Mouse (Mus musculus) heart, adult 9 months (tissue): ENCODE results near the gene Acss1.
A peak's percentile ranks its signal among the peaks of the same experiment; 100 is the strongest.

Source experiments
- DNase-seq, 2 experiments: peaks; one replicate each; pipeline ENCODE4 v3.0.0; 2022; ENCODE audit warnings: low spot score in 2 of 2

Gene Acss1

DNA sequence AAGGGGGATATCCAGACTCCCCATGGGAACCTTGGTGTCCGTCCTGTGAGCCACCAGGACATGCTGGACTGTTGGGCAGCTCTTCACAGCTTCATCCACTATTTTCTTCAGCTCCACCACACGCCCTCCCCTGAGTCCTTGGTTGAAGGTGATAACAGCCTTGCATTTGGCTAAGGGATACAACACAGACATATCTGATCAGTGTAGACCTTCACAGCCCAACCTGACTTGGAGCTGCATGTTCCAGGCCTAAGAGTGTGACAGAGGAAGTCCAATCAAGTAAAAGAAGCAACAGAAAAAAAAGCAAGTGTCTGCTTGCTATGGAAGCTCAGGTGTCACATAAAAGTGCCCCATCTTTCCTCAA is 29.9 kb downstream of the Acss1 start:
- no peak for DNase-seq

DNA sequence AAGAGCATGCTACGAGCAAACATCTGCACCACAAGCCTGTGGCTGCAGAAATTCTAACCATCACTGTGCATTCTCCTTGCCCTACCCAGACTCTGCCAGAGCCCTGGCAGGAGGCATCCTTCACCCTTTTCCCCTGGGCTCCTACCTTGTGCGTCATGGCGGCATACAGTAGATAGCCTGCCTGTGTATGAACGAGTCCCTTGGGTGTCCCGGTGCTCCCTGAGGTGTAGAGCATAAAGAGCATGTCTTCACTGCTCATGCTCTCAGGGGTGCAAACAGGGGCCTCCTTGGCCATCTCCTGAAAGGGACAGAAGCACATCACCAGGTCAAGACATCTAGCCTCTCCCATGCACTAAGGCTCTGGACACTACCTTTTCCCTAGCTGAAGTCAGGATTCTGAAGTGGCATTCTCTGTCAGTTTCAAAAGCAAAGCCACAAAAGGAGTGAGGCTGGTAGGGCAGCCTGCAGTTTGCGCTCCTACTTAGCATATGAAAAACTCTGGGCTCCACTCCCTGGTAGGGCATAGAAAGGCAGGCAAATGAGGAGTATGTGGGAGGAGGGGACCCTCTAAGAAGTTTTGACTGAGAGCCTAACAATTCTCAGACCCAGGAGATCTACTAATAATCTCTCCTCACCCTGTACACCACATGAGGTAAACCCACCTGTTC is 30.5 kb downstream of the Acss1 start:
- DNase-seq: no peak

DNA sequence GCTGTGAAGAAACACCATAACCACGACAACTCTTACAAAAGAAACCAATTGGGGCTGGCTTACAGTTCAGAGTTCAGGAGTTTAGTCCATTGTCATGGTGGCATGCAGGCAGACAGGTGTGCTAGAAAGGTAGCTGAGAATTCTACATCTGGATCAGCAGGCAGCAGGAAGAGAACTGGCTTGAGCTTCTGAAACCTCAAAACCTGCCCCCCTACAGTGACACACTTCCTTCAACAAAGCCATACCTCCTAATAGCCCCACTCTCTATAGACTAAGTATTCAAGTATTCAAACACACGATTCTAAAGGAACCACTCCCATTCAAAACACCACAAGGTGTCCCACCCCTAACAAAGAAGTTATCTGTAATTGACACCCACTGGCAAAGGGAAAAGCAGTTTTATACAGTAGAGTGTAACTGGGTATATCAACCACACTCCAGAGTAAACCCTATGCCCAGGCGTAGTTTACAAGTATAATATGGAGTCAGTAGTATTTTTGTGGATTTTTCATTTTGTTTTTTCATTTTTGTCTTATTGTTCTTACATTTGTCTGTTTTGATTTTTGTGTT is 32.3 kb downstream of the Acss1 start:
- no peak for DNase-seq

DNA sequence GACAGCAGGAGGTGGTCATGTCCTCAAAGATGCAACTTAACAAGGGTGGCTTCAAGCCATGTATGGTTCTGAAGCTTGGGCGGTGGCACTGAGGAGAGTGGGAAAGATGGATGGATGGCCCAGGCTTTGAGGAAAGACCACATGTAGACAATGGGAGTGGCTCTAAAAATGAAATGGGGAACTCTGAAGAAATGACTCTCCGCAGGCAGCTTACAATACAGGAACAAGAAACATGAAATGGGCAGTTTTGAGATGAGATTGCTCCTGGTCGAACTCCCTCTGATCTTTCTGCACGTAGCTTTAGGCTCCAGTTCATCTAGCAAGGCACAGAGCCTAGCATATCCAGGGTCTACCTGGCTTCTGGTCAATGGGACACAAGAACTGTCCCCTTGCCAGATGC is 39.0 kb downstream of the Acss1 start:
- no peak for DNase-seq

DNA sequence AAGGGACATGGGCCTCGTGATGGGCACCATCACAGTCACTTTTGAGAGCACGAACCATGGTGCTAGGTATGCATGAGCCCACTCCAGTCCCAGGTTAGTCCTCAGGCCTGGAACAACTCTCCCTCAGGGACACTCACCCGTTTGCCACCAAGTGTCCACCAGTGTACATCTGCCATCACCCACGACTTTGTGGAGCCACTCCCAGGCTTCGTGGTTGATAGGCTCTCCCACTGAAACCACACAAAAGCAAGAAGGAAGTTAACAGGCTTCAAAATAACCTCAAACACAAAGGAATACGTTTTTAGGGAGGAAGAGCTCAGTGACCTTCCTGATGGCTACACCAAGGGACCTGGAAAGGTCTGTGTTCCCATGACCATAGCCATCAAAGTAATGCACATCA is 41.2 kb downstream of the Acss1 start:
- no peak for DNase-seq

DNA sequence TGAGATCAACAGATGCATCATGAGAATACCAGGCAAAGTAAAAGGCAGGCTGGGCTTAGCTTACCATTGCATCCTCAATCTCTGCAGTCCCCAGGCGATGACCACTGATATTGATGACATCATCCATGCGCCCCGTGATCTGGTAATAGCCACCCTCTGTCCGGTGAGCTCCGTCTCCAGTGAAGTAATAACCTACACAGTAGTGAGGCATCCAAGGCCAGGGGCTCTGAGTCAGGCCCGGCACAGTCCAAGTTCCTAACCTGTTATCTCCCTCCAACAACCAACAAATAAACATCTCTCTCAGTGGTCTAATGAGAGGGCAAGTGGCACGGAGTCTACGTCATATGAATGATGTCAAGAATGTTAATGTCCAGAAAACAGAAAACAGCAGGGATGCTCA is 43.4 kb downstream of the Acss1 start:
- DNase-seq: no peak

DNA sequence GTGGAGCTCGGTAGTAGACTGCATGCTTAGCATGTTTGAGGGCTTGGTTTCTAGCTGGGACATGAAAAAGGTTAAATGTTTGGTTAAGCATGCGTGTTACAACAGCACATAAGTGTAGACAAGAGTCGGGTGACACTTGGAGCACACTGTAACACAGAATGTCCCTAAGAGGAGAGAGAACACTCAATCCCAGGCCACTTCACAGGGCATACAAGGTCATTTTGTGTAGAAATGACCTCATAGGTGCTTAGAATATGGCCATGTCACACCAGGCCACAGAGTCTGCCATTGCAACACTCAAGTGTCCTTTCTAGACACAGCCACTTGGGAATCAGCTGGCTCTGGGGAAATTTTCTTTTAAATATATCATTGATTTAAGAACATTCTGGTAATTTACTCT is 44.3 kb downstream of the Acss1 start:
- DNase-seq: no peak

DNA sequence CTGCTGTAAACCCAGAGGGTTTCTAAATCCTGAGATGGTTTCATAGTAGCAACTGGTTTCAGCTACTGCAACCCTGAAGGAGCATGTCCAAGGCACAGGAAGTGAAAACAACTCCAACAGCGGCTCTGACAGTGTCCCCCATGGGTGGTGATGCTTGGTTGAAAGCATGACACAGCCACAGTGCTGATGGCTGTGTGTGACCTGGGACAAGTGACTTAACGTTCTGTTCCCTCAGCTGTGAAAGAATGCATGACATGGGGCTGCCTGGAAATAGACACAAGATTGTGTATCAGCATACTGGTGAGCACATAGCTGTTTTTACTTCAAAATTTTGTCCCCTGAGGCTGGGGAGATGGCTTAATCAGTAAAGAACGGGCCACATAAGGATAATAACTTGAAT is 46.6 kb downstream of the Acss1 start:
- peak; percentile 21 to 31 for DNase-seq

DNA sequence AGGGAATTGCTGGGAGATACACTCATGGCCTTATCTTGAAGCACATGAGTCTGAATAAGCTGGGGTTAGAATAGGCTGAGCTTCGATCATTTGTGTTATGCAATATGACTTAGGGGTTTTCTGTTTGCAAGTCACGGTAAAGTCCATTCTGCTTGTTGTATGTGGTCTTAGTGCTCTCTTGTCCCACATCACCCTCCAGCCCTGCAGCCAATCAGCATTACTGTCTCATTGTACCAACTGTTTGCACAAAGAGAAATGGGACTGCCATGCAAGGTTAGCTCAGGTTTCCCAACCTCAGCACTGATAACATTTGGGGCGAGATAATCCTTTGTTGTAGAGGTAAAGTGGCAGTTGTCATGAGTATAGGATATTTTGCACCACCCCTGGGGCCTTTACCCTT is 58.2 kb downstream of the Acss1 start:
- DNase-seq: no peak

DNA sequence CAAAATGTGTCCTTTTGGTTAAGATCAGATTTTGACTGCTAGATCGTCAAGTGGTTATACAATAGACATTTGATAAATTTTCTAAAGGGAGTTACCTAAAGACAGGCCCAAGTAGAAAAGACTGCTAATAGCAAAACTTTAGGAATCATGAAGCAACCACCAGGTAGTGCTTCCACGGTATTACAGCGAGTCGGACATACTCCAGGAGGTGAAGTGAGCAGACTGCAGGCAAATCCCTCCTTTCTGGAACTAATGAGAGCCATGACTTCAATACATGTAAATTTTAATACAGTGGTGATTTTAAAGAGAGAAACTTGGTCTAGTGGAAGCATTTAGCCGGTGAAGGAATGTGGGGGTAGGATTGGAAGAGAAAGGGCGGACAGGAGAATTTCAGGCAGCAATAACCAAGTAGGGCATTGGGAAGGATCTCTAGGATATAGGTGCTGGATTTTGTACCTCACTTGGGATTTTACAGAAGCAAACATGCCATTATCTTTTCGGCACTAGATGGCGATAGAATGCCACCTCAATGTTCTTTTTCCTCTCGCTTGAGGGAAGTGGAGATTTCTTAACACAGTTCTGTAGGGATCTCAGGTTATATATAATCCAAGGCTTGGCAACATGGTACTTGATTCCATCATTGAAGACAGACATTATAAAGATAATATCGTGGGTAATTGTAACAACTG is 59.3 kb downstream of the Acss1 start:
- DNase-seq: peak; percentile 44 to 74

DNA sequence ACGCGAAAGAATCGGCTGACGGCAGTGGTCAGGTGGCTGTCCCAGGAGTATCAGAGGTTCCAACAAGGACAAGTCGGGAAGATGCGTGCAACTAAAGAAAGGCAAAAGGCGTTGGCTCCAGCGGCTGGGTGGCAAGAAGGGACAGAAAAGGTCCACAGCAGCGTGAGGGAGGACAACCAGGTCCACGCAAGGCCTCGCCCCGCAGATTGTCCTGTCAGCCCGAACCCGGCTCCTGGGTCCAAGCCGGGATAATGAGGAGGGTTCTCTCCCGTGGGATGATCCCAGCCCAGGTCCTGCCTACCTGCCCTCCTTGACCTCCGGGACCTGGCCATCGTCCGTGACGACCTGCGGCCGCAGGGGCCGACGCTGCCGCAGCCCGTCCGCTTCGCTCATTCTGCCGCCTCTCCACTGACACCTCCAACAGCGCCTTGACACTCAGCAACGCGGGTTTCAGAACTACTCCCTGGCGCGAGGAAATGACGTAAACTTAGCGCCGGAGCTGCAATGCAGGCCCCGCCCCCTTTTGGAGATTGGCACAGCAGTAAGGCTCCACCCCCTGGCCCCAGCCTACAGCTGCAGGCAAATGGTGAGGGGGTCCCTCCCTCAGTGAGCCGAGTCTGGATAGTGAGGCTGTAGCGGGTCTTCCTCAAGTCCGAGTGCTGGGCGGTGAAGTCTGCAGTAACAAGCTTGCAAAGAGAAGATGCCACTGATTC is 60.1 kb downstream of the Acss1 start, which contains the start of gene Apmap:
TSS of gene Apmap (minus strand) at position 481 of the 713 bp plus-strand sequence.
- DNase-seq: peak; percentile 92 to 96

DNA sequence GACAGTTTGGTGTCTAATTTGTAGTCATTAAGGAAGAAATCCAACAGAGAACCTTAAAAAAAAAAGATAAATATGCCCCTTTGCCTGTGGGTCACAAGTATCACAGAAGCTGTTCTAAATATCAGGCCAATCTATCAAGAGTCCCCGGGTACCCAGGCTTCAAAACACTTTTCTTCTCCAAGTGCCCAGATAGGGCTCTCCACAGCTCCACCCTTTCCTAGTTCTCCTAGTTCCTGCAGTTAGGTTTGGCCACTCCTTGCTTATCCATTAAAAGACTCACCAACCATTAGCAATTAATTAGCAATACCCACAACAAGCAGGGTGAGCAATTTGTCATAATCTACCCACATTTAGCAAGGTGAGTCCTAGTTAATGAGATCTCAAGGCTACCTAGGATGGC is 61.2 kb downstream of the Acss1 start:
- DNase-seq: no peak

DNA sequence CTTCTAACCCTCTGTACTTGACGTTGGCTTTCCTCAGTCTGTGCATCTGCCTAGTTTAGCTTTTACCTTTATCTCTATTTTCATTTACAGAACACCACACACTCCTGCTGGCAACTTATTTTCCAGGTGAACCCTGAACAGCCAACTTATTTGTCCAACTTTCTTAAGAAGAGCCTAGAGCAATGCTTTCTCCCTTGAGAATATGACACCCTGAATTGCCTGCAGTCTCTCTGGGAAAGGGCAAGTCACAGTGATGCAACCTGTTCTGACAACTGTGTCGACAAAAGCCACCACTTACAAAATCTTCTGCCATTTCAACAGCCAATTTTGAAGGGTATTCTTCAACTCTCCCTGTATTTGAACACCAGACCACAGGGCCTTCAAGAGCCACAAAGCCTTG is 63.5 kb downstream of the Acss1 start:
- no peak for DNase-seq

DNA sequence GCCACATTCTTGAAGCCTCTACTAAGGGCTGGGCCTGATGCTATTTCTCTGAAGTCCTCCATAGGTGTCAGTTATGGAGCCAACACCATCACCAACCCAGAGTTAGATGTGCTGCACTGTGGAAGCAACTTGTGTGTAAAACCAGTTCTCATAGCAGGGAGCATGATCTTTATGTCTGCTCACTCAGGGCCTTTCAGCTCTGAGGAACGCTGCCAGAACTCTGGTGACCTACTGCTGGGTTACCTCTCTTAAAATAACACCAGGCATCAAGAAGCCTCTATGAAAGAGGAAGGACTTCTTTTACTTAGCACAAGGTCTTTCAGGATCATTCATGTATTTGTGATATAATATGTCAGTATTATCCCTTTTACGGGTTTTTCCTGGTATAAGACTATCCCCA is 66.1 kb downstream of the Acss1 start:
- peak; percentile 15 to 47 for DNase-seq

DNA sequence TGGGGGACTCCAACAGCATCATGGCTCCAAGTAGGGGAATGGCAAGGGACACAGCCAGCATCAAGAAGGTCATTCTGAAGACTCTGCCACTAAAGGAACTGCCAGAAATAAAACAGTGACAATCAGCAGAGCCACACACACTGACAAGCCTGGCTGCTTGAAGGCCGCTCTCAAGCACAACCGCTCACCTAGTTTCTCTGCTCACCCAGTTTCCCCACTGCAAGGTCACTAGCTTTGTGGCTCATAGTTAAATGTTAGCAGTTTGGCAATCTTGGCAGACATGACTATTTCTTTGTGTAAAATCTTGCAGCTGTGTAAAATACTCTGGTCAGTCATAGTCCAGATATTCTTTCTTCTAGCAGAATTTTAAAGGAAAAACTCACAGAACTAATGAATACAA is 68.0 kb downstream of the Acss1 start:
- DNase-seq: peak; percentile 23 to 24

DNA sequence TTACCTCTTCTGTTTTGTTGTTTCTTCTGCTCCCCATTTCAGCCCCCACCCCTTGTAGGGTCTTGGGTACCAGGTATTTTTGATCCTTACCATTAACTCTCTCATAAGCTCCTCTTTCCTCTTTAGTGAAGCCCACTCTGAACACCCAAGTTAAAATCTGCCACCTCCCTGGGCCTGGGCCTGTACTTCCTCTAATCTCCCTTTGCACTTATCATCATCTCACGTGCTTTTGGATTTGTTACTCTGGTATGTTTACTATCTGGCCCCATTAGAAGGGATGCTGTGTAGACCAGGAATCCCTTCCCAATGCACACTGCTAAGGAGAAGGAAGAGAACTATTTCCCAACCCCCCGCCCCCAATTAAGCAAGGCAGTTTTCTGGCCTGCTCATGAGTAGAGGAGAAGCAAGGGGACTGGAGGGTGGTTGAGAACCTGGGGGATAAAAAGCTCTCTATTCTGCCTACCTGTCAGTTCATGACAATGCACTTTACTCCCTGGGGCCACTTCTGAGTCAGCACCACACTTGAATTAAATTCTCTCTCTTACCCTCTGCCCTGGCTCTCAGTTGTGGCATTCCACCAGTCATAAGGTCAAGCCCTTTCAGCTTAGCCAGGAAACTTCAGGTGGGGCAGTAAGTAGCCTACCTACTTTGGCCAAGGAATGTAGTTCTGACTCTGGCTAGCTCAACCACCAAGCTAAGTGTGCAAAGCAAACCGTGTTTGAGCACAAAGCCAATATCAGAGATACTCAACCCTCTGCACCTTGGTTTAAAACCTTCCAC is 72.7 kb downstream of the Acss1 start:
- DNase-seq: no peak

DNA sequence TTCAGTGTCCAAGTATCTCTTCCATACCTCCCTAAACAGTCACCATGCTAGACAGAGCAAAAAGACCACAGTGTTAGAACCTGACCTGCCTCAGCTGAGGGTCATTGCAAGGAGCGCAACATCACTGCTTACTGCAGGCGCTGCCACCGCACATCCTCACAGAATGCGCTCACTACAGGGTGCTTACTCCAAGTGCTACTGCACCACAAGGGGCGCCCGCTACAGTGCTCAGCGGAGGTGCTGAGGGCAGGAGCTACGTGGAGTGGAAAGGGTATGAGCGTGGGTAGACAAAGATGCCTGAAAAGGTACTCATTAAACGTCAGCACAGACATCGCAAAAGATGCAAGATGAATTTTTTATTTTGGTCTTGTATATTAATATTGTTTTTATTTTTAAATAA is 79.2 kb downstream of the Acss1 start:
- no peak for DNase-seq

DNA sequence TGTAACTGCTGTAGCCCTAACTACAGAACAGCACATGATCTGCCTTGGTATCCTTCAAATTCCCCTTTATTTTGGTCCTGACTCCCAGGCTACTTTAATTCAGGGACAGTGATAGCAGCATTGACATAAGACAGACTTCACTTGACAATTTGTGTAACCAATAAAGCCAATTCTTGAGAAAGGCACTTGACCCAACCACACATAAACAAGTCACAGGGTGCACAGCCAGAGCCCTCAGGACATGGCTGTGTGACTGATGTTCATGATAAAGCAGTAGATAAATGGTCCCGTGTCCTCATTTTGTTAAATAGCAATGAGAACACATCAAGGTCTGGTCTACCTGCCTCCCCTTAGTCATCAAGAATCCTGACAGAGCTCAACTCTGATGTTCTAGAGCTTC is 88.7 kb downstream of the Acss1 start:
- no peak for DNase-seq

DNA sequence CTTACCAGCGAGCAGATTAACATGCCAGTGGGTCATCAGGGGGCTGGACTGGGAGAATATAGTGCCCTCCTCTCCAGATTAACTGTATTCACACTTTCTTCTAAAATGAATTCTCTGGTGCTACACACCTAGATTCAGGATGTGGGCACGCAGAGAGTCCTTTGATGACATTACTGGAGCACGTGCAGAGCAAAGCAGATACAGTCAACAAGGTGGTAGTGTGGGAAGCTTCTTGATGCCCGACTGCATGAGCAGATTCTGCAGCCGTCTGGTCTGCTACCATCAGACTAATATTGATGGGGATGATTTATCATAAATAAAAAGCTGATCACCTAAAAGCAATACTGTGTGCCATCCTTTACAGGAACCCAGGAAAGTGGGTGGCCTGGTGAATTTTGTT is 89.7 kb downstream of the Acss1 start:
- no peak for DNase-seq

DNA sequence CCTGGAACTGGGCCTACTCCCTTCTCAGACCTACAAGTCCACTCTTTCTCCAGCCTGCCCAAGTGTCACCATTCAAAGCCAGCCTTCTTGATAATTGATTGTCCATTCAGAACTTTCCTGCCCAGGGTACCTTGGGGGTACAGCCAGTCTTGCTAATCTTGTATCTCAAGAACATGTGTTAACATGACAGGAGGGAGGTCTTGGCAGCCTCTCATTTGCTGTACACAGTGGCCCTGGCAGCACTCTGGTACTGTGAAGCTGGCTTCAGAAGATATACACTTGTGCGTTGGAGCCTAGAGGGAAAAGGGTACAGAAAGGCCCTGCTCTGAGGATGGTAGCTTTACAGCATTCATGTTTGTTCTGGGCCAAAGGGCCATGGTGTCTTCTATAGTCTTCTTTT is 92.0 kb downstream of the Acss1 start:
- DNase-seq: no peak

DNA sequence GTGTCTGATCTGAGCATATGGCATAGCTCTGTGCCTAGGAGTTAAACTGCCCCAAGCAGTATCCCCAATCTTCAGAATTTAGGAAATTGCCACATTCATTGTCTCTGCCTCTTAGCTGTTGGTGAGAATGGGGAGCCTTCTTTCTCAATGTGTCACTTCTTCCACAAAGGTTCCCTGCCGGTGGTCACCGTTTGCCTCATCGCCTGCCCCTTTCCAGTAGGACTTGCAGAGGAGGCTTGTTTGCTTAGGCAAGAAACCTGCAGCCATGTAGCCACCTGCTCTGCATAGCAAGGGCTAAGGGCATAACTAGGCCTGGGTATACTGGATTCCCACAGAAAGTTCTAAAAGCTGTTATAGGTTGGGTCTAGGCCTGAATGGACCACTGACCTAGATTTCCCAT is 95.8 kb downstream of the Acss1 start:
- DNase-seq: no peak

DNA sequence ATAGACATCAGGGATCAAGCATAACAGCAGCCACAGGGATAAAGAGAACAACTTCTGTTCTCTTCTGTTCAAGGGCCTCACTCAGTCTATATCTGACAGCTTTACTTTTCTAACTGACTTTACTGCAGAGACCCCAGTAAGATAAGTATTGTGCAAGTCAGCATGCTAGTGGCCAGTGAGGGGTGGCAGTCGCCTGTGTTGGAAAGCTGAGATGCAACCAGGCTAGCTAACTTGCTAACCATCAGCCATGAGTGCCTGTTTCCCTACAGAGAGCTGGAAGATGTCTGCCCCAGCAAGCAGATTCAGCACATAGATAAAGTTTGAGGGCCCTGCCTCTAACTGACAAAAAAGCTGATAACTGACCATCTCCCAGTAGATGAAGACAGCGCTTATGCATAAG is 97.5 kb downstream of the Acss1 start:
- no peak for DNase-seq
